Mouse (Mus musculus) MEL (cell line): ENCODE results near the gene Rps16.

Experiments
- CTCF ChIP-seq, 3 experiments: IDR thresholded peaks in 2 of 3; conservative IDR thresholded peaks in 1 of 3; 2 replicates each; pipeline ENCODE4 v1.5.1; 2011 to 2012; ENCODE audit warnings: low read length in 3 of 3, low read depth in 2 of 3, mild to moderate bottlenecking in 2 of 3, improper control_type of control experiment in 1 of 3, inconsistent platforms in 1 of 3, mixed read lengths in 1 of 3, moderate library complexity in 1 of 3; ENCODE audit not compliant: control insufficient read depth in 1 of 3, insufficient read depth in 1 of 3, poor library complexity in 1 of 3, severe bottlenecking in 1 of 3
- MAFK ChIP-seq: IDR thresholded peaks from 2 replicates; pipeline ENCODE4 v1.6.1; 2011; ENCODE audit warnings: low read depth, mild to moderate bottlenecking, low read length, improper control_type of control experiment, borderline replicate concordance
- MYC ChIP-seq: IDR thresholded peaks from 2 replicates; pipeline ENCODE4 v1.6.1; 2011; ENCODE audit warnings: low read depth, mild to moderate bottlenecking, low read length, improper control_type of control experiment, moderate library complexity
- POLR2A ChIP-seq, 2 experiments: IDR thresholded peaks; 2 replicates each; pipeline ENCODE4 v1.6.1; 2011 to 2012; ENCODE audit warnings: low read length in 2 of 2, mild to moderate bottlenecking in 2 of 2, control low read depth in 1 of 2, improper control_type of control experiment in 1 of 2, low read depth in 1 of 2, moderate library complexity in 1 of 2; ENCODE audit not compliant: control insufficient read depth in 1 of 2, insufficient read depth in 1 of 2, poor library complexity in 1 of 2
- SMC3 ChIP-seq: IDR thresholded peaks from 2 replicates; pipeline ENCODE4 v1.6.1; 2011; ENCODE audit warnings: low read depth, low read length, improper control_type of control experiment
- TAL1 ChIP-seq: IDR thresholded peaks from 2 replicates; pipeline ENCODE4 v1.6.1; 2012; ENCODE audit warnings: mild to moderate bottlenecking, inconsistent platforms, low read length, moderate library complexity, mixed read lengths
- TBP ChIP-seq: IDR thresholded peaks from 2 replicates; pipeline ENCODE4 v1.8.0; 2011; ENCODE audit warnings: low read depth, low read length, improper control_type of control experiment
- TCF12 ChIP-seq: IDR thresholded peaks from 2 replicates; pipeline ENCODE4 v1.6.1; 2014; ENCODE audit warnings: low read depth, mild to moderate bottlenecking, inconsistent platforms, low read length, improper control_type of control experiment, moderate library complexity

DNA sequence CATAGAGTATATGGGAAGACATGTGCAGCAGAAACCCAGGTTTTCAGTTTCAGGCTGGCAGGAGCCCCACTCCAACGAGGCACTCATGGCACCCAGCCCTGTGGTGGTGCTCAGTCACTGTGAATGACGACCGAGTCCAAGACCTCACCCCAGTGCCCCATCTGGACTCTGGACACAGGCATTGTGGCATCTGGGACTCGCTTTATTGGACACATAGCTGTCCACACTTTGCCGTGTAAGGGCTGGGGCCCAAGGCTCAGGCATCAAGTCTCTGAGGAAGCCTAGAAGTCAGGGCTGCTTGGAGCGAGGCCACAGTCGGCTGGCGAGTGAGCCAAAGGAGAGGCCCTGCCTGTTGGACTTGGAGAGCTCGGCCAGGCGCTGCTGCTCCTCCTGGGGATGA is 44.8 kb upstream of the Rps16 start:
- no peak for TF ChIP-seq MAFK
- no peak for TF ChIP-seq CTCF (IDR thresholded peaks at IDR 0.05 in 2 of 3, conservative IDR thresholded peaks at IDR 0.05 in 1 of 3; ENCODE audit: control insufficient read depth in 1 of 3, insufficient read depth in 1 of 3, low read depth in 2 of 3, low read length in 3 of 3, poor library complexity in 1 of 3, severe bottlenecking in 1 of 3)
- no peak for TF ChIP-seq MYC
- TF ChIP-seq TBP: no peak
- no peak for TF ChIP-seq POLR2A (IDR thresholded peaks at IDR 0.05; ENCODE audit: control insufficient read depth in 1 of 2, insufficient read depth in 1 of 2, low read depth in 1 of 2, low read length in 2 of 2, poor library complexity in 1 of 2)
- no peak for TF ChIP-seq SMC3
- TF ChIP-seq TCF12: no peak
- TF ChIP-seq TAL1: no peak
